Mouse (Mus musculus) right cerebral cortex, adult 2 months (tissue): ENCODE data around the gene Rsph10b.
A peak's percentile ranks its signal among the peaks of the same experiment; 100 is the strongest.

Experiments used
- DNase-seq, 2 experiments: peaks; one replicate each; pipeline ENCODE4 v3.0.0; 2021 to 2022; ENCODE audit warnings: low spot score in 2 of 2

Rsph10b gene

GRCm38 (mm10) chr5:143936156-143936555 lies 3.3 kb downstream of the Rsph10b start:
- no peak for DNase-seq

DNA sequence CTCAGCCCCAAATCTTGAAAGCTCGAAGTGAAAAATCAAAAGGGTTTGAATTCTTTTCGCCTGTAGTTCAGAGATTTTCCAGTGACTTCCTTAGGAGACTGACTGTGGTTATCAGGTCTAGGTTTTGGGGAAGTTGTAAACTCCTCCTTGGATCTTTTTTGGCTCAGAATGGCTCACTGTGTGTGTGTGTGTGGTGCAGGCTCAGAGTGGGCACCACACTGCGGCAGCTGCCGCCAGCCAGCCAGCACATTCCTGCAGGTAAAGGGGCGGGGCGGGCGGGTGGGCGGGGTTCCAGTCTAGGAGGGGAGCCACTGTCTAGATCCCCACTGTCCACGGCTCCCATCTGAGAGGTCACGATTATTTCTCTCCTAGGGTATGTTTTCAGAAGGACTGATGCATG lies 8.8 kb downstream of the Rsph10b start:
- DNase-seq, result no peak

- peak; percentile 82 to 87 for DNase-seq
These were observed 10.6 kb downstream of the Rsph10b start for GRCm38 (mm10) chr5:143943231-143944125.

DNA sequence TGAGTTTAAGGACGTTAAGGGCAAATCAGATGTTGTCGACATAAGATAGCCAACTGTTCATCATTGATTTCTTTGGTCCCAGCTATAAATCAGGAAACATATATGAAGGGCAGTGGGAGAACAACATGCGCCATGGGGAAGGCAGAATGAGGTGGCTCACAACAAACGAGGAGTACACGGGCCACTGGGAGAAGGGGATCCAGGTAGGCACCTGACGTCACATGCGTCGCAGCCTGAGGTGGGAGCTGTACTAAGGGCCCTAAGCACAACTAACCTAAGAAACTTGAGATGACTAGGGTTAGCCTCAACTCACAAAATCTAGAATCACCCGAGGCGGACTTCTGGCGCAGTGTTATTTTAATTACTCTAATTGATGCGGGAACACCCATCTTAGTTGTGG lies 15.5 kb downstream of the Rsph10b start:
- no peak for DNase-seq

DNA sequence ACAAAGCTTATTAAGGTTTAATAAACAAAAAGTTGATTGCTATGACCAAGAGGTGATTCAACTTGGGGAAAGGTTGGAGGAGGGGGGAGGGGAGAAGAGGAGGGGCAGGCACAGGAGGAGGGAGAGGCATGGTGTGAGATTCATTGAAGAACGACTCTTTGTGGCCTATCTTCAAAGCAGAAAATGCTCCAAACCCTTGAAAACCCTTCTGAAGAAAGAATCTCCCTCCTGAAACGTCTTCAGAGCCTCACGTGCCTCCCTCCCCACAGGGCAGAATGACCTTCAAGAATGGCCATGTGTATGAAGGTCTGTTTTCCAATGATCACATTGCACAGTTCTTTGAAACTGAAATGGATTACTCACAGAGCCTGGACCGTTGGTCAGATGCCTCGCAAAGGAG lies 17.2 kb downstream of the Rsph10b start:
- no peak for DNase-seq

DNA sequence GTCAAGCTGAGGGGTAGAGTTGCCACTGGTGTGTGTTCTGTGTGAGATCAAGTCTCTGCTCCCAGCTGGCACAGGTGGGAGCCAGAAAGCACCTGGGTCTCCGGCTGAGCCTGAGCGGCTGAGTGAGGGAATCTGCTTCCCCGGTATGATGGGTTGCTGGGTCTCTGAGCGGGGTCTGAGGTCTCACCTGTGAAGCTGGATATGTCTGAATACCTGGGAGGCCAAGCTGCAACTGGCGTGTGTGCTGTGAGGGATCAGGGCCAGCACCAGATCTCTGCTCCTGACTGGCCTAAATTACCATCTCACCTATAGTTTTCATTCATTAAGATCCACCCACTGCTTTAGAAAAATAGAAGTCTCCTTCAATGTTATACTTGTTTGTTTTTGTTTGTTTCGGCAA lies 24.3 kb downstream of the Rsph10b start:
- DNase-seq, result no peak

GRCm38 (mm10) chr5:143959551-143959950 lies 26.7 kb downstream of the Rsph10b start:
- DNase-seq, result no peak

GRCm38 (mm10) chr5:143961176-143961575 lies 28.3 kb downstream of the Rsph10b start:
- DNase-seq, result no peak

DNA sequence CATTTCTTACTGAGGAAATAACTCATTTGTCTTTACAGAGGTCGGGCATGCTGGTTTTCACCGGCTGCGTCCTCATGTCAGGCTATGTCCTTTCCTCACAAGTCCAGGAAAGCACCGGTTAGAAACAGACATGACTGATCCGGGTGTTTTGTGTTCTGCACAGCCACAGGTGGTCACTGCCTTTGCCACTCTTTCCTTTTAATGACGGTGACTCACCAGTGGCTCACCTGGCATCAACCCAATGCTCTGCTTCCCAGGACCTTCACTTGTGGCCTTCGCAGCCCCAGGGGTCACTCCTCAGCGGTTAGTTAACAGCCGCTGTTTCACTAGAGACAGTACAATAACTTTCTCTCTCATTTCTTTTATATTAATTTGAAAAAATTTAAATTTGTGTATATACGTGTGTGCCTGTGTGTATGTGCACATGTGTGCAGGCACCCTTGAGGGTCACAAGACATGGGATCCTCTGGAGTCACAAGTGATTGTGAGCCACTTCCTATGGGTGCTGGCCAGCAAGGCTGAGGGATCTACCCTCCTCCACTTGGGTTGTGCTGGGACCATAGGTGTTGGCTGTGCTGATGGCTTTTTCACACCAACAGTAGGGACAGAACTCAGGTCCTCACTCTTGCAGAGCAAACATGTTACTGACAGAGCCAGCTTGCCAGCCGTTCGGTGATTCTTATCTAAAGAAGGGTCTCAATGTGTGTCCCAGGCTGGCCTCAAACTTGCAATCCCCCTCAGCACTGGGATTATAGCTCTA lies 32.9 kb downstream of the Rsph10b start:
- DNase-seq, result no peak

- no peak for DNase-seq
These were observed 33.8 kb downstream of the Rsph10b start for GRCm38 (mm10) chr5:143966671-143967070.

DNA sequence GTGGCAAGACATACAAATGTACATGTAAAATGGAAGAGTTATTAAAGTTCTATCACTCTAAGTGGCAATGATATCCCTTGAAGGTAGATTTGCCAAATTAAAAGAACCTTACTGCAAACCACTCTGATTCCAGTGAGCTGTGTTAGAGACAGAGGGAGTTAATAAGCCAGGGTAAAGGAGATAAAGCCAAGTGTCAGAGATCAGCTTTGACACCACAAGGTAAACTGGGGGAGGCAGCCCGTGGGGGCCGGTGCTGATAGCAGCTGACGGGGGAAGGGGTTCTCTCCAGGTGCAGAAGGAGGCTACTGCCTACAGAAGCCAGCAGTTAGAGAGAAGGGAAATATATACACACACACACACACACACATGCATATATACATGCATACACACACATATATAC lies 39.8 kb downstream of the Rsph10b start:
- no peak for DNase-seq

DNA sequence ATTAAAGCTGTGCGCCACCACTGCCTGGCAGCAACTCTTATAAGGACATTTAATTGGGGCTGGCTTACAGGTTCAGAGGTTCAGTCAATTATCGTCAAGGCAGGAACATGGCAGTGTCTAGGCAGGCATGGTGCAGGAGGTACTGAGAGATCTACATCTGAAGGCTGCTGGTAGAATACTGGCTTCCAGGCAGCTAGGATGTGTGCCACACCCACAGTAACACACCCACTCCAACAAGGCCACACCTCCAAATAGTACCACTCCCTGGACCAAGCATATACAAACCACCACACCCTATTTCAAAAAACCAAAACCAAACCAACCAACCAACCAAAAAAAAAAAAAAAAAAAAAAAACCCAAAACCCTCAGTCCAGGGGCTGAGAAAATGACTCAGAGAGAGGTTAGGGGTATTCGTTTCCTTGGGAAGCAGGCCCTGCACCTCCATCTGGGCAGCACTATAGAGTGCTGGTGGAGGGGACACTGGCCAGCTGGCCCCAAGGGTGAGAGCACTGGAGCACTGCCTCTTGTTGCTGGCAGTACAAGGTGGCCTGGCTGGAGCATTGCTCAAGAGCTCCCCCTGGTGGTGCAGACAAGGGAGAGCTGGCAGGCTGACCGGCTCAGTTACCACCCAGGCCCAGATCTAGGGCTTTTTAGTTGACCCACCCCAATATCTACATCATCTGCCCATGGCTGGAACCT lies 42.2 kb downstream of the Rsph10b start:
- DNase-seq, result peak; percentile 47 to 54

DNA sequence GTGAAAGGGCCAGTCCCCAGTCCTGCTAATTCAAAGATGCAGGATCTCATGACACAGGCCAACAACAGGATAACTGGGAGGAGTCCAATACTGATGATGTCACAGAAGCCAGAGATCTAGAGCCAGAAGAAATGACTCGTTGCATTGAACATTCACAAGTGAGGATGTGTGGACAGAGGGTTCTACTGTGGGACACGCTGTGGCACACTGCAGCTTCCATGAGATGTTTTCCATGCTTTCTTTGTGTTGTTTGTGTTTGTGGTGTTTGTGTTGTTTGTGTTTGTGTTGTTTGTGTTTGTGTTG lies 42.7 kb downstream of the Rsph10b start:
- DNase-seq, result no peak

- no peak for DNase-seq
These were observed 43.4 kb downstream of the Rsph10b start for GRCm38 (mm10) chr5:143976232-143976631.

DNA sequence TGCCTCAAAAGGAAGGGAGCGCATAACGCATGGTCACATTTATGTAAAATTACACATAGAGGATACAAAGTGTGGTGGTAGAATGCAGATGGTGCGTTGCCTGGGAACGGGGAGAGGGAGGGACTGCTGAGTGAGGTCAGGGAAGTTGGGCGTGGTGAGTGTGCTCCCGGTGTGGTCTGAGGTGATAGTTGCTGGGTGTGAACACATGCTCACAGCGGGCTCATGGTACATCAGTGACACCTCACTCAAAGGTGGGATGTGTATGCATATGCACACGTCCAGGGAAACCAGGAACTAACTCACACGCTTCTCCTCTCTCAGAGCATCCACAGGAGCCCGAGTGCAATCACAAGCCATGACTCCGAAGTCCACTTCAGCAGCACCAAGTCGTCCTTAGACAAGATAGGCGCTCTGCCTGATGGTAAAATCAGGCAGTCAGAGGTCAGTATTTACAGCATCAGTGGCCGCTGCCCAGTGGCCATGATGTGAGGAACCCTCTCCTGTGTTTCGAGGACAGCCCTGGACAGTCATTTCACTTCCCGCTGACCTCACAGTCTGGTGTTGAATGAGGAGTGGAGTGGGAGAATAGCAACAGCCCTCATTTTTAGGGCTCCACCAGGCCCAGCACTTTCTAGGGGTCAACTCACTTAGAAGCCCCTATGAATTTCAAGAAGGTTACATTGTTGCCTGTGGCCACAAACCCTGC lies 44.0 kb downstream of the Rsph10b start:
- DNase-seq, result no peak

GRCm38 (mm10) chr5:143980858-143981257 lies 48.0 kb downstream of the Rsph10b start:
- DNase-seq, result no peak

DNA sequence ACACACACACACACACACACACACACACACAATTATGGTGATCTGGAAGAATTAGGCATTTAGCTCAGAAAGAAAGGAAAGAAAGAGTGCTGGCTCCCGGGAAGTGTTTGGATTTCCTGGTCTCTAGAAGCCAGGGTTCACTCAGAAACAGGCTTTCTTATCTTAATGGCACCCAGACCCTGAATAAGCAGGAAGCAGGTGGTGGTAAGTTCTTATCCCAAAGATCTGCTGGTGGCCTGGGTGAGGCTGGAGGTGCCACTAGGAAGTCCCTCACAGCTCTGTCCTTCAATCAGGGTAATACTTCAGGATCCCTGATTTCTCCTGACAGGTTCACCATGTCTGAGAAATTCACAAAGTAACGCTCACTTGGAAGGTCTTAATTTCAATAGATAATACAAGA lies 49.5 kb downstream of the Rsph10b start:
- DNase-seq, result no peak

DNA sequence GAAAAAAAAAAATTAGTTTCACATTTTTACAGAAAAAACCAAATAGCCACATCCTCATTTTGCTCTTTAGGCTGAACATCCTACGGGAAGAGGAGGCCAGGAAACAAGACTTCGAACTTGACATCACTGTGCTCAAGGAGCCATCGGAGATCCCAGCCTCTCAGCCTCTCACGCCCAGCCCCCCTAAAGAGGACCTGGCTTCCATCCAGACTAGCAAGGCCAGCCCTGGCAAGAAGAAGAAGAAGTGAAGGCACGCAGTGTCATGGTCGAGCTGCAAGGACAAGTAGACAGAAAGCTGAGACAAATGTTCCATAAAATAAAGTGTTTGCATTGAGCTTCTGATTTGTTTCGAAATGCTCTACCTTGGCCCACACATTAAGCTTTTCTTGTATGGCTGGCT lies 52.5 kb downstream of the Rsph10b start:
- no peak for DNase-seq

GRCm38 (mm10) chr5:143987596-143987995 lies 54.8 kb downstream of the Rsph10b start:
- DNase-seq, result no peak

DNA sequence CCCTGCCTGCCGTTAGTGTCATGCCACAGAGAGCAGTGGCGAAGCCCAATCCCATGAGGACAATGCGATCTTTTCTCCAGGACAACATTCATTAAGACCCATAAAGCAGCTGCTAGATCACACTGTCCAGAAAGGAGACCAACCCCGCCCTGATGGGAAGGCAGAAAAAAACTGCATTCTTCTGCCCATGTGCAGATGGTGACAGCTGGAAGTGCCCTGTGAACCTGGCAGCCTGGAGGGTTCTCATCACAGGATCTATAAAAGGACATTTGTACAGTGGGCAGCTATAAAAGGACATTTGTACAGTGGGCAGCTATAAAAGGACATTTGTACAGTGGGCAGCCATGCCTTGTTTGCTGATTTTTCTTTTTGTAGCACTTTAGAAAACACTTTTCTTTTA lies 56.2 kb downstream of the Rsph10b start:
- no peak for DNase-seq

DNA sequence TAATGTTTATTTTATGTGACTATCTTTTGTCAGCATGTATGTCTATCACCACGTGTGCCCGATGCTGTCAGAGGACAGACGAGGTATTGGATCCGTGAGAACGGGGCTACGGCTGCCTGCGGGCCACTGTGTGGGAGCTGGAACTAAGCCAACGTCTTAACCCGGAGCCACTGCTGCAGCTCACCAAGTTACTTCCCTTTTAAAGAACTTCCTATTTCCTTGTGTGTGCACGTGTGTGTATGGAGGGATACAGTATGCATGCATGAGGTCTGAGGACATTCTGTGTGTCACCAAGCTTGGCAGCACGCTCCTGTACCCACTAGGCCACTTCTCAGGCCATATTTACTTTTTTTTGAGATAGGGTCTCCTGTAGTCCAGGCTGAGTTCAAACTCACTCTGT lies 57.3 kb downstream of the Rsph10b start:
- no peak for DNase-seq

- no peak for DNase-seq
These were observed 59.8 kb downstream of the Rsph10b start for GRCm38 (mm10) chr5:143992661-143993060.
